Mouse (Mus musculus) hindbrain, embryonic 13.5 days (tissue): Measurements from ENCODE around the gene Insl3. TPM values are rescaled to one million over a fixed set of nuclear protein-coding genes. Genes with fewer than 3 reads are reported as not detected.
"Not testable (repeated sequence)": the region's sequence is repeated elsewhere in the genome, so short reads cannot be mapped to it uniquely, and the experiment has no call there.

Source experiments
- ATAC-seq: fragments of 200-750 bp; cut with Nextera tagmentation; 2 replicates; pipeline ENCODE4 v1.8.0; 2017; ENCODE audit warnings: moderate TSS enrichment; ENCODE audit not compliant: low FRiP score
- H3K27ac ChIP-seq: fragments of 300-500 bp; sonication (generic); 2 replicates; pipeline ENCODE4 v1.5.1; 2015; ENCODE audit warnings: inconsistent platforms, mild to moderate bottlenecking, moderate library complexity
- H3K27me3 ChIP-seq: fragments of 300-500 bp; sonication (generic); 2 replicates; pipeline ENCODE4 v1.6.1; 2015; ENCODE audit warnings: mild to moderate bottlenecking, inconsistent platforms
- H3K36me3 ChIP-seq: fragments of 300-500 bp; sonication (generic); 2 replicates; pipeline ENCODE4 v1.6.1; 2015; ENCODE audit warnings: mild to moderate bottlenecking, inconsistent platforms
- H3K4me1 ChIP-seq: fragments of 300-500 bp; sonication (generic); replicated peaks from 2 replicates; pipeline ENCODE4 v1.6.1; 2015; ENCODE audit warnings: inconsistent platforms
- H3K4me2 ChIP-seq: fragments of 300-500 bp; sonication (generic); 2 replicates; pipeline ENCODE4 v1.6.1; 2015; ENCODE audit warnings: inconsistent platforms, mild to moderate bottlenecking, moderate library complexity
- H3K4me3 ChIP-seq: fragments of 300-500 bp; sonication (generic); 2 replicates; pipeline ENCODE4 v1.5.1; 2015; ENCODE audit warnings: mild to moderate bottlenecking, inconsistent platforms
- H3K9ac ChIP-seq: fragments of 300-500 bp; sonication (generic); 2 replicates; pipeline ENCODE4 v1.6.1; 2015; ENCODE audit warnings: mild to moderate bottlenecking, inconsistent platforms
- H3K9me3 ChIP-seq: fragments of 300-500 bp; sonication (generic); 2 replicates; pipeline ENCODE4 v1.6.1; 2016; ENCODE audit warnings: inconsistent platforms
- WGBS: fragments of 180-500 bp; shearing (Covaris S2); methylation state at CpG from one replicate; pipeline ENCODE4 v1.1.7; 2015; 5-methylcytosine and 5-hydroxymethylcytosine counted together
- polyA plus RNA-seq: library from polyadenylated mRNA; unstranded; fragments of >200 nt; fragmentation: Nextera tagmentation; extraction: Ambion mirVana; gene quantifications from 2 replicates; pipeline ENCODE4 v1.2.1, GENCODE M21; 2015

Insl3 gene
- polyA plus RNA-seq, 1 experiment from 2014 or later: 0.31 TPM

GRCm38 (mm10) chr8:71718252-71718651 is 29.2 kb downstream of the Insl3 start:
- no peak for ATAC-seq
- Histone ChIP-seq H3K27me3 (no peaks in the 10 kb centered on the region), H3K4me1 (peaks cover 56% of the 10 kb centered on the region)

GRCm38 (mm10) chr8:71719218-71719617 is 30.2 kb downstream of the Insl3 start:
- H3K27me3 ChIP-seq: no peaks in the 10 kb centered on the region
- 46% methylated on average over 4 of the region's 4 CpGs for WGBS
- H3K4me1 ChIP-seq: peaks cover 65% of the 10 kb centered on the region
- peak overlapping the region; percentile 89 for H3K27ac ChIP-seq
- peak overlapping the region; percentile 43; the same call in 1 of the 2 replicates for H3K9ac ChIP-seq
- peaks cover 39% of the 10 kb centered on the region for H3K36me3 ChIP-seq
- ATAC-seq: peak; percentile 16
- H3K4me2 ChIP-seq: 0 out of 2 replicates have a peak overlapping the region, but pooled peaks have one; percentile 34
- H3K4me3 ChIP-seq: no peak overlapping the region
- H3K9me3 ChIP-seq: no peaks in the 10 kb centered on the region

More at GRCm38 (mm10) chr8:71718252-71718651, 29.2 kb downstream of the Insl3 start:
- Histone ChIP-seq H3K27ac (peak overlapping the region; percentile 89; the same call in 1 of the 2 replicates), H3K4me3 (no peak overlapping the region), H3K9ac (no peak overlapping the region), H3K9me3 (no peaks in the 10 kb centered on the region), H3K4me2 (no peak overlapping the region), H3K36me3 (peaks cover 47% of the 10 kb centered on the region)
- 23% methylated on average over 3 of the region's 3 CpGs for WGBS

GRCm38 (mm10) chr8:71719928-71720457 is 31.0 kb downstream of the Insl3 start:
- Histone ChIP-seq H3K4me1 (peaks cover 73% of the 10 kb centered on the region), H3K4me3 (0 out of 2 replicates have a peak overlapping the region, but pooled peaks have one; percentile 10), H3K27ac (peak overlapping the region; percentile 89), H3K36me3 (peaks cover 32% of the 10 kb centered on the region), H3K4me2 (peak overlapping the region; percentile 34), H3K9ac (peak overlapping the region; percentile 43; the same call in 1 of the 2 replicates), H3K27me3 (no peaks in the 10 kb centered on the region), H3K9me3 (no peaks in the 10 kb centered on the region)
- peak; percentile 82 for ATAC-seq
- WGBS: 25% methylated on average over 7 of the region's 7 CpGs

GRCm38 (mm10) chr8:71723047-71723551 is 34.1 kb downstream of the Insl3 start:
- H3K4me2 ChIP-seq: no peak overlapping the region
- no peak overlapping the region for H3K4me3 ChIP-seq
- no peak overlapping the region for H3K27ac ChIP-seq
- peaks cover 75% of the 10 kb centered on the region for H3K4me1 ChIP-seq
- H3K36me3 ChIP-seq: peaks cover 3% of the 10 kb centered on the region
- H3K9ac ChIP-seq: no peak overlapping the region
- H3K9me3 ChIP-seq: no peaks in the 10 kb centered on the region
- 64% methylated on average over 14 of the region's 14 CpGs for WGBS
- ATAC-seq: no peak
- H3K27me3 ChIP-seq: no peaks in the 10 kb centered on the region

- H3K36me3 ChIP-seq: no peaks in the 10 kb centered on the region
- H3K27me3 ChIP-seq: no peaks in the 10 kb centered on the region
- peak overlapping the region; percentile 77 for H3K4me3 ChIP-seq
- H3K27ac ChIP-seq: no peak overlapping the region
- peaks cover 71% of the 10 kb centered on the region for H3K4me1 ChIP-seq
- peak overlapping the region; percentile 91 for H3K9ac ChIP-seq
- no peak for ATAC-seq
- H3K4me2 ChIP-seq: peak overlapping the region; percentile 82
- no peaks in the 10 kb centered on the region for H3K9me3 ChIP-seq
- WGBS: 69% methylated on average over 4 of the region's 4 CpGs
Observed at GRCm38 (mm10) chr8:71724389-71724788, 35.4 kb downstream of the Insl3 start.

- Histone ChIP-seq H3K4me3 (peak within 1 kb of the TSS; percentile 77), H3K9ac (peak within 1 kb of the TSS; percentile 91), H3K27me3 (peaks cover 3% of the 10 kb centered on the region; the same call in 1 of the 2 replicates), H3K27ac (peak within 1 kb of the TSS; percentile 66), H3K36me3 (no peaks in the 10 kb centered on the region), H3K4me2 (peak within 1 kb of the TSS; percentile 82), H3K4me1 (peaks cover 63% of the 10 kb centered on the region), H3K9me3 (no peaks in the 10 kb centered on the region)
- ATAC-seq: peak; percentile 83
- WGBS: under 1% methylated on average over 37 of the region's 54 CpGs
Observed at GRCm38 (mm10) chr8:71725122-71725924, 36.3 kb downstream of the Insl3 start, which contains the start of gene Fcho1. Gene Fcho1 (minus strand): TSS chr8:71725716.

GRCm38 (mm10) chr8:71728240-71728785 is 39.3 kb downstream of the Insl3 start:
- 7% methylated on average over 20 of the region's 21 CpGs for WGBS

GRCm38 (mm10) chr8:71728826-71729620 is 40.0 kb downstream of the Insl3 start:
- Histone ChIP-seq H3K4me1 (peaks cover 27% of the 10 kb centered on the region), H3K9ac (peak overlapping the region; percentile 71)

More at GRCm38 (mm10) chr8:71728240-71728785, 39.3 kb downstream of the Insl3 start:
- Histone ChIP-seq H3K4me1 (peaks cover 33% of the 10 kb centered on the region), H3K9ac (peak overlapping the region; percentile 71), H3K27me3 (peaks cover 9% of the 10 kb centered on the region; the same call in 1 of the 2 replicates), H3K36me3 (no peaks in the 10 kb centered on the region), H3K27ac (peak overlapping the region; percentile 89), H3K4me3 (peak overlapping the region; percentile 39), H3K9me3 (no peaks in the 10 kb centered on the region), H3K4me2 (peak overlapping the region; percentile 65)
- ATAC-seq: peak; percentile 55

GRCm38 (mm10) chr8:71731652-71732230 is 42.7 kb downstream of the Insl3 start:
- WGBS: 59% methylated on average over 3 of the region's 3 CpGs
- no peaks in the 10 kb centered on the region for H3K9me3 ChIP-seq
- H3K4me2 ChIP-seq: no peak overlapping the region
- H3K9ac ChIP-seq: no peak overlapping the region
- no peaks in the 10 kb centered on the region for H3K36me3 ChIP-seq
- no peak overlapping the region for H3K4me3 ChIP-seq
- ATAC-seq: no peak
- H3K27ac ChIP-seq: no peak overlapping the region
- peaks cover 10% of the 10 kb centered on the region for H3K4me1 ChIP-seq
- H3K27me3 ChIP-seq: peaks cover 9% of the 10 kb centered on the region; the same call in 1 of the 2 replicates

More at GRCm38 (mm10) chr8:71728826-71729620, 40.0 kb downstream of the Insl3 start:
- 4% methylated on average over 14 of the region's 16 CpGs for WGBS
- Histone ChIP-seq H3K9me3 (no peaks in the 10 kb centered on the region), H3K27me3 (peaks cover 9% of the 10 kb centered on the region; the same call in 1 of the 2 replicates), H3K4me3 (peak overlapping the region; percentile 39), H3K36me3 (no peaks in the 10 kb centered on the region), H3K27ac (peak overlapping the region; percentile 89), H3K4me2 (peak overlapping the region; percentile 65)
- no peak for ATAC-seq

- H3K36me3 ChIP-seq, ATAC-seq, H3K4me1 ChIP-seq, H3K4me3 ChIP-seq, H3K9ac ChIP-seq, H3K9me3 ChIP-seq, H3K27ac ChIP-seq, H3K4me2 ChIP-seq: not testable (repeated sequence)
- 0 out of 2 replicates have a peak, but pooled peaks cover 11% of the 10 kb centered on the region for H3K27me3 ChIP-seq
Observed at GRCm38 (mm10) chr8:71738316-71738715, 49.3 kb downstream of the Insl3 start.
